9 mouse cellular contexts compared by ENCODE assay signal in the genomic region with DNA sequence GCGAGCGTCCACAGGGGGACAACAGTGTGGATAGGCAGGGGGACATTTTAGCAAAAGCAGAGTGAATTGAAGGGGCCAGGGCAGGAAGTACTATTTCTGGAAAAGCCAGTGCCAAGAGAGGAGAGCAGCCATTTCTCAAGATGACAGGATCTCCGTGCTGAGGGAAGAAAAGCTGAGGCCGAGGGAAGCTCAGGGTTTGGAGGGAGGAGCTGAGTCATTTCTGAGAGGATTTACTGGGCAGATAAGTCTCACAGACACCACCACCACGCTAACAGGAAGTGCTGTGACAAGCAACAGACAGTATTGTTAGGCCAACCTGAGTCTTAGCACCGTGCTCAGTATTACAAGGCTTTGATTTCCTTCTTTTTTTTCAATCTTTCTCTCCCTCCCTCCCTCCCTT.
DNase-seq lines count a peak whose midpoint lies in the region; ATAC-seq lines count a peak whose summit lies in the region.
"Had no signal": no experiment of that assay in that cellular context is flagged by ENCODE, and none has a peak within 500 bp of the region (broad histone marks: within the 10 kb centered on the region; RNA-seq: fewer than 3 reads in every experiment).

No protein-coding gene starts in this region.

- no peak overlapping the region for H3K4me3 ChIP-seq in embryonic facial prominence, embryonic 12.5 days
- H3K4me3 ChIP-seq in embryonic facial prominence, embryonic 10.5 days, result no peak overlapping the region
- no peak overlapping the region for H3K4me3 ChIP-seq in neural tube, embryonic 11.5 days (ENCODE audit: low read depth, low read length)
- H3K4me3 ChIP-seq in limb, embryonic 10.5 days, result no peak overlapping the region

- H3K9ac ChIP-seq in embryonic facial prominence, embryonic 12.5 days, result no peak overlapping the region
- H3K9ac ChIP-seq in neural tube, embryonic 11.5 days (ENCODE audit: low read length), result no peak overlapping the region

- WGBS in embryonic facial prominence, embryonic 12.5 days, result 53% methylated on average over 6 of the region's 6 CpGs
- WGBS in embryonic facial prominence, embryonic 10.5 days, result 55% methylated on average over 6 of the region's 6 CpGs
- WGBS in neural tube, embryonic 11.5 days, result 51% methylated on average over 6 of the region's 6 CpGs
- 44% methylated on average over 6 of the region's 6 CpGs for WGBS in limb, embryonic 10.5 days

- H3K27ac ChIP-seq in embryonic facial prominence, embryonic 12.5 days, result peak overlapping the region; percentile 47; the same call in 1 of the 2 replicates
- H3K27ac ChIP-seq in embryonic facial prominence, embryonic 10.5 days (replicated peaks), result no peak overlapping the region; the same call in 1 of the 2 replicates
- H3K27ac ChIP-seq in neural tube, embryonic 11.5 days (ENCODE audit: low read depth, low read length), result 0 out of 2 replicates have a peak overlapping the region, but pooled peaks have one; percentile 0
- H3K27ac ChIP-seq in limb, embryonic 10.5 days, result peak overlapping the region; percentile 21; the same call in 1 of the 2 replicates

- H3K27me3 ChIP-seq in embryonic facial prominence, embryonic 12.5 days, result no peaks in the 10 kb centered on the region
- H3K27me3 ChIP-seq in embryonic facial prominence, embryonic 10.5 days (replicated peaks; ENCODE audit: low read depth, poor library complexity, severe bottlenecking), result no peaks in the 10 kb centered on the region; the same call in 1 of the 2 replicates
- no peaks in the 10 kb centered on the region for H3K27me3 ChIP-seq in neural tube, embryonic 11.5 days (ENCODE audit: control insufficient read depth, insufficient read depth, low read length)
- H3K27me3 ChIP-seq in limb, embryonic 10.5 days (ENCODE audit: low read depth, poor library complexity, severe bottlenecking), result no peaks in the 10 kb centered on the region

- H3K9me3 ChIP-seq in embryonic facial prominence, embryonic 12.5 days, result no peaks in the 10 kb centered on the region
- H3K9me3 ChIP-seq in embryonic facial prominence, embryonic 10.5 days, result no peaks in the 10 kb centered on the region
- no peaks in the 10 kb centered on the region for H3K9me3 ChIP-seq in neural tube, embryonic 11.5 days (ENCODE audit: control insufficient read depth, low read length)
- H3K9me3 ChIP-seq in limb, embryonic 10.5 days (replicated peaks), result no peaks in the 10 kb centered on the region

- no peak overlapping the region for H3K4me2 ChIP-seq in embryonic facial prominence, embryonic 12.5 days (replicated peaks)
- no peak overlapping the region for H3K4me2 ChIP-seq in neural tube, embryonic 11.5 days (ENCODE audit: low read depth)

- peaks cover 12% of the 10 kb centered on the region for H3K36me3 ChIP-seq in embryonic facial prominence, embryonic 12.5 days
- H3K36me3 ChIP-seq in embryonic facial prominence, embryonic 10.5 days (replicated peaks), result peaks cover 32% of the 10 kb centered on the region
- peaks cover 2% of the 10 kb centered on the region; the same call in 1 of the 2 replicates for H3K36me3 ChIP-seq in neural tube, embryonic 11.5 days (ENCODE audit: control insufficient read depth, insufficient read depth, low read length)
- H3K36me3 ChIP-seq in limb, embryonic 10.5 days, result peaks cover 28% of the 10 kb centered on the region

- DNase-seq in embryonic facial prominence, embryonic 10.5 days (ENCODE audit: low spot score), result no peak
- no peak for DNase-seq in neural tube, embryonic 11.5 days (ENCODE audit: low spot score)
- no peak for DNase-seq in neural tube, embryonic 10.5 days (ENCODE audit: extremely low spot score, low spot score)
- DNase-seq in limb, embryonic 10.5 days (ENCODE audit: low spot score), result no peak
- DNase-seq in yolk sac, embryonic 10.5 days (ENCODE audit: low spot score), result peak; percentile 45
- DNase-seq in spleen, postnatal 14 days (ENCODE audit: low spot score in 2 of 2), result no peak
- no peak for DNase-seq in gastrocnemius, adult 18-20 months (ENCODE audit: low spot score)

- peaks cover 11% of the 10 kb centered on the region for H3K4me1 ChIP-seq in embryonic facial prominence, embryonic 12.5 days
- H3K4me1 ChIP-seq in embryonic facial prominence, embryonic 10.5 days, result peaks cover 23% of the 10 kb centered on the region
- peaks cover 4% of the 10 kb centered on the region; the same call in 1 of the 2 replicates for H3K4me1 ChIP-seq in neural tube, embryonic 11.5 days (ENCODE audit: control insufficient read depth, insufficient read depth, low read length)
- H3K4me1 ChIP-seq in limb, embryonic 10.5 days, result peaks cover 25% of the 10 kb centered on the region

- ATAC-seq in embryonic facial prominence, embryonic 12.5 days (ENCODE audit: insufficient number of reproducible peaks, insufficient read depth, low FRiP score, low TSS enrichment), result no peak
- ATAC-seq in neural tube, embryonic 11.5 days (ENCODE audit: insufficient read depth, low FRiP score, low TSS enrichment), result no peak
- ATAC-seq: inflammation-experienced regulatory T-cells, adult 6 months had no signal
